Mouse (Mus musculus) lung, postnatal 0 days (tissue): ENCODE results near the gene 2200002D01Rik.

Experiments
- CTCF ChIP-seq: IDR thresholded peaks from 2 replicates; pipeline ENCODE4 v1.5.1; 2016; ENCODE audit warnings: antibody characterized with exemption, mild to moderate bottlenecking
- EP300 ChIP-seq: IDR thresholded peaks from 2 replicates; pipeline ENCODE4 v1.6.1; 2016; ENCODE audit warnings: antibody characterized with exemption, mild to moderate bottlenecking, control low read depth

DNA sequence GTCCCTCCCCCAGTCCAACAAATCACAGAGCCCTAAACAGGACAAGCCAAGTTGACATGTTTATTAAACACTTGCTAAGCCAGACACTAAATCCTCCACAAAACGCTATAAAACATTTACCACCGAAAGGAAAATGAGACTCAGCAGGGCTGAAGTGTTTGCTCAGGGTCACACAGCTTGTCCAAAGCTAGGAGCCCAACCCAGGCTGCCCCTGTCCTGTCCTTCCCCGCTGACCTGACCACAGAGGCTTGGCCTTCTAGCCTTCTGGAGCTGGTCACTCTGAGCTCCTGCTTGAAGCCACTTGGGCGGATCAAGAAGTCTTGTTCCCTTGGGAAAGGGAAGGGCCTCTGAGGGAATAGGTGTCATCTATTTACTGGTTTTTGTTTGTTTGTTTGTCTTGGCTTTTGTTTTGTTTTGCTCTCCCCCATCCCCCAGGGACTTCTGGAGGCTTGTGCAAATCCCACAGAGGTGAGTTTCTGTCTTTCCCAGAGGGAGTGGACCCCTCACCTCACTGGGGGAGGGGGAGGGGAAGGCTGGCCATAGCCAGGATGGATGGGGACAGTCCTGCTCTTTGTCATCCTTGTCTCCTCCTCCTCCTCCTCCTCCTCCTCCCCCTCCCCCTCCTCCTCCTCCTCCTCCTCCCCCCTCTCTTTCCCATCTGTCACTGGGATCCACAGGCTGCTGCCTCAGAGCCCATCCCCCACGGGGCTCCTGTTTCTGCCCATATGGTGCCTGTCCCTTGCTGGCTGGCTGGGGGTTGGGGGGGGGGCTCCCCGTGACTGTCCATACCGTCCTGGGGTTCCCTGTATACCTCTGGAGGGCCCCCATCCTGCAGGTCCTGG is 43.6 kb upstream of the 2200002D01Rik start:
- TF ChIP-seq CTCF, result no peak
- TF ChIP-seq EP300, result no peak
